Mouse (Mus musculus): ENCODE data around the gene Prkn. TPM values are rescaled to one million over a fixed set of nuclear protein-coding genes. Genes with fewer than 3 reads are reported as not detected.

Gene Prkn
- polyA plus RNA-seq, 1 experiment from 2014 or later: 1.5 TPM

GRCm38 (mm10) chr17:11736531-11736930 lies 896.3 kb downstream of the Prkn start:
- Histone ChIP-seq H3K9me3 (ENCODE audit: control insufficient read depth, low read length) (no peaks in the 10 kb centered on the region), H3K36me3 (ENCODE audit: control insufficient read depth, insufficient read depth, low read length) (no peaks in the 10 kb centered on the region), H3K27ac (ENCODE audit: low read depth, low read length) (no peak overlapping the region), H3K9ac (ENCODE audit: low read length) (no peak overlapping the region), H3K27me3 (ENCODE audit: control insufficient read depth, insufficient read depth, low read length) (no peaks in the 10 kb centered on the region), H3K4me3 (ENCODE audit: low read depth, low read length) (no peak overlapping the region), H3K4me2 (ENCODE audit: low read depth, low read length, severe bottlenecking) (no peak overlapping the region), H3K4me1 (replicated peaks; ENCODE audit: control insufficient read depth, insufficient read depth, low read length) (no peaks in the 10 kb centered on the region)
- WGBS: 43% methylated on average over 3 of the region's 3 CpGs
- no peak for ATAC-seq (replicated peaks; ENCODE audit: low FRiP score)
- no peak for DNase-seq (ENCODE audit: low spot score)

- H3K4me2 ChIP-seq (ENCODE audit: low read depth, low read length, severe bottlenecking): no peak overlapping the region
- no peak overlapping the region for H3K27ac ChIP-seq (ENCODE audit: low read depth, low read length)
- no peaks in the 10 kb centered on the region for H3K27me3 ChIP-seq (ENCODE audit: control insufficient read depth, insufficient read depth, low read length)
- no peak overlapping the region for H3K9ac ChIP-seq (ENCODE audit: low read length)
- no peak for DNase-seq (ENCODE audit: low spot score)
- 94% methylated on average over 10 of the region's 10 CpGs for WGBS
- H3K4me3 ChIP-seq (ENCODE audit: low read depth, low read length): no peak overlapping the region
- no peak for ATAC-seq (replicated peaks; ENCODE audit: low FRiP score)
- H3K36me3 ChIP-seq (ENCODE audit: control insufficient read depth, insufficient read depth, low read length): no peaks in the 10 kb centered on the region
- no peaks in the 10 kb centered on the region for H3K9me3 ChIP-seq (ENCODE audit: control insufficient read depth, low read length)
- no peaks in the 10 kb centered on the region for H3K4me1 ChIP-seq (replicated peaks; ENCODE audit: control insufficient read depth, insufficient read depth, low read length)
Observed at GRCm38 (mm10) chr17:11737905-11738304, 897.7 kb downstream of the Prkn start.

GRCm38 (mm10) chr17:11740716-11741115 lies 900.5 kb downstream of the Prkn start:
- Histone ChIP-seq H3K4me3 (ENCODE audit: low read depth, low read length) (no peak overlapping the region), H3K27me3 (ENCODE audit: control insufficient read depth, insufficient read depth, low read length) (no peaks in the 10 kb centered on the region), H3K9ac (ENCODE audit: low read length) (no peak overlapping the region), H3K4me2 (ENCODE audit: low read depth, low read length, severe bottlenecking) (no peak overlapping the region), H3K9me3 (ENCODE audit: control insufficient read depth, low read length) (no peaks in the 10 kb centered on the region), H3K36me3 (ENCODE audit: control insufficient read depth, insufficient read depth, low read length) (no peaks in the 10 kb centered on the region), H3K27ac (ENCODE audit: low read depth, low read length) (no peak overlapping the region), H3K4me1 (replicated peaks; ENCODE audit: control insufficient read depth, insufficient read depth, low read length) (no peaks in the 10 kb centered on the region)
- no peak for DNase-seq (ENCODE audit: low spot score)
- ATAC-seq (replicated peaks; ENCODE audit: low FRiP score): no peak

- Histone ChIP-seq H3K9ac (ENCODE audit: low read length) (no peak overlapping the region), H3K4me3 (ENCODE audit: low read depth, low read length) (no peak overlapping the region), H3K9me3 (ENCODE audit: control insufficient read depth, low read length) (no peaks in the 10 kb centered on the region), H3K4me2 (ENCODE audit: low read depth, low read length, severe bottlenecking) (no peak overlapping the region), H3K4me1 (replicated peaks; ENCODE audit: control insufficient read depth, insufficient read depth, low read length) (no peaks in the 10 kb centered on the region), H3K27ac (ENCODE audit: low read depth, low read length) (no peak overlapping the region), H3K36me3 (ENCODE audit: control insufficient read depth, insufficient read depth, low read length) (no peaks in the 10 kb centered on the region), H3K27me3 (ENCODE audit: control insufficient read depth, insufficient read depth, low read length) (no peaks in the 10 kb centered on the region)
- DNase-seq (ENCODE audit: low spot score): no peak
- WGBS: 89% methylated on average over 5 of the region's 5 CpGs
- ATAC-seq (replicated peaks; ENCODE audit: low FRiP score): no peak
Observed at GRCm38 (mm10) chr17:11741161-11741560, 901.0 kb downstream of the Prkn start.

GRCm38 (mm10) chr17:11751251-11751650 lies 911.1 kb downstream of the Prkn start:
- WGBS: 94% methylated on average over 2 of the region's 2 CpGs
- no peak overlapping the region for H3K4me3 ChIP-seq (ENCODE audit: low read depth, low read length)

GRCm38 (mm10) chr17:11752686-11753085 lies 912.5 kb downstream of the Prkn start:
- Histone ChIP-seq H3K36me3 (ENCODE audit: control insufficient read depth, insufficient read depth, low read length) (no peaks in the 10 kb centered on the region), H3K9ac (ENCODE audit: low read length) (no peak overlapping the region), H3K4me2 (ENCODE audit: low read depth, low read length, severe bottlenecking) (no peak overlapping the region), H3K4me3 (ENCODE audit: low read depth, low read length) (no peak overlapping the region), H3K27ac (ENCODE audit: low read depth, low read length) (no peak overlapping the region), H3K27me3 (ENCODE audit: control insufficient read depth, insufficient read depth, low read length) (no peaks in the 10 kb centered on the region), H3K4me1 (replicated peaks; ENCODE audit: control insufficient read depth, insufficient read depth, low read length) (no peaks in the 10 kb centered on the region), H3K9me3 (ENCODE audit: control insufficient read depth, low read length) (no peaks in the 10 kb centered on the region)
- no peak for DNase-seq (ENCODE audit: low spot score)
- 65% methylated on average over 2 of the region's 2 CpGs for WGBS
- no peak for ATAC-seq (replicated peaks; ENCODE audit: low FRiP score)

More at GRCm38 (mm10) chr17:11751251-11751650, 911.1 kb downstream of the Prkn start:
- ATAC-seq (replicated peaks; ENCODE audit: low FRiP score) (no peak), DNase-seq (ENCODE audit: low spot score) (no peak)
- no peaks in the 10 kb centered on the region for H3K9me3 ChIP-seq (ENCODE audit: control insufficient read depth, low read length)
- no peaks in the 10 kb centered on the region for H3K36me3 ChIP-seq (ENCODE audit: control insufficient read depth, insufficient read depth, low read length)
- H3K27me3 ChIP-seq (ENCODE audit: control insufficient read depth, insufficient read depth, low read length): no peaks in the 10 kb centered on the region
- no peak overlapping the region for H3K27ac ChIP-seq (ENCODE audit: low read depth, low read length)
- H3K9ac ChIP-seq (ENCODE audit: low read length): no peak overlapping the region
- H3K4me2 ChIP-seq (ENCODE audit: low read depth, low read length, severe bottlenecking): no peak overlapping the region
- no peaks in the 10 kb centered on the region for H3K4me1 ChIP-seq (replicated peaks; ENCODE audit: control insufficient read depth, insufficient read depth, low read length)

GRCm38 (mm10) chr17:11765117-11765516 lies 924.9 kb downstream of the Prkn start:
- no peak overlapping the region for H3K27ac ChIP-seq (ENCODE audit: low read depth, low read length)
- WGBS: 32% methylated on average over 3 of the region's 3 CpGs
- no peaks in the 10 kb centered on the region for H3K27me3 ChIP-seq (ENCODE audit: control insufficient read depth, insufficient read depth, low read length)
- ATAC-seq (replicated peaks; ENCODE audit: low FRiP score) (0 out of 2 replicates have a peak, but pooled peaks have one; percentile 53), DNase-seq (ENCODE audit: low spot score) (no peak)
- no peak overlapping the region for H3K9ac ChIP-seq (ENCODE audit: low read length)
- H3K9me3 ChIP-seq (ENCODE audit: control insufficient read depth, low read length): no peaks in the 10 kb centered on the region
- no peak overlapping the region for H3K4me2 ChIP-seq (ENCODE audit: low read depth, low read length, severe bottlenecking)
- H3K36me3 ChIP-seq (ENCODE audit: control insufficient read depth, insufficient read depth, low read length): no peaks in the 10 kb centered on the region
- H3K4me1 ChIP-seq (replicated peaks; ENCODE audit: control insufficient read depth, insufficient read depth, low read length): peaks cover 9% of the 10 kb centered on the region; the same call in 1 of the 2 replicates
- H3K4me3 ChIP-seq (ENCODE audit: low read depth, low read length): no peak overlapping the region

GRCm38 (mm10) chr17:11765581-11765980 lies 925.4 kb downstream of the Prkn start:
- DNase-seq (ENCODE audit: low spot score): no peak
- 19% methylated on average over 2 of the region's 2 CpGs for WGBS

GRCm38 (mm10) chr17:11767301-11767700 lies 927.1 kb downstream of the Prkn start:
- no peak for DNase-seq (ENCODE audit: low spot score)
- H3K4me3 ChIP-seq (ENCODE audit: low read depth, low read length): no peak overlapping the region
- no peak overlapping the region for H3K27ac ChIP-seq (ENCODE audit: low read depth, low read length)
- peaks cover 9% of the 10 kb centered on the region; the same call in 1 of the 2 replicates for H3K4me1 ChIP-seq (replicated peaks; ENCODE audit: control insufficient read depth, insufficient read depth, low read length)
- no peaks in the 10 kb centered on the region for H3K9me3 ChIP-seq (ENCODE audit: control insufficient read depth, low read length)
- ATAC-seq (replicated peaks; ENCODE audit: low FRiP score): no peak
- no peak overlapping the region for H3K9ac ChIP-seq (ENCODE audit: low read length)
- WGBS: 85% methylated on average over 4 of the region's 4 CpGs
- no peaks in the 10 kb centered on the region for H3K27me3 ChIP-seq (ENCODE audit: control insufficient read depth, insufficient read depth, low read length)
- H3K36me3 ChIP-seq (ENCODE audit: control insufficient read depth, insufficient read depth, low read length): no peaks in the 10 kb centered on the region
- no peak overlapping the region for H3K4me2 ChIP-seq (ENCODE audit: low read depth, low read length, severe bottlenecking)

More at GRCm38 (mm10) chr17:11765581-11765980, 925.4 kb downstream of the Prkn start:
- Histone ChIP-seq H3K27ac (ENCODE audit: low read depth, low read length) (no peak overlapping the region), H3K9me3 (ENCODE audit: control insufficient read depth, low read length) (no peaks in the 10 kb centered on the region), H3K4me3 (ENCODE audit: low read depth, low read length) (no peak overlapping the region), H3K4me1 (replicated peaks; ENCODE audit: control insufficient read depth, insufficient read depth, low read length) (peaks cover 9% of the 10 kb centered on the region; the same call in 1 of the 2 replicates), H3K9ac (ENCODE audit: low read length) (no peak overlapping the region), H3K36me3 (ENCODE audit: control insufficient read depth, insufficient read depth, low read length) (no peaks in the 10 kb centered on the region), H3K4me2 (ENCODE audit: low read depth, low read length, severe bottlenecking) (no peak overlapping the region), H3K27me3 (ENCODE audit: control insufficient read depth, insufficient read depth, low read length) (no peaks in the 10 kb centered on the region)
- ATAC-seq (replicated peaks; ENCODE audit: low FRiP score): peak; percentile 55; the same call in 1 of the 2 replicates
